Mouse (Mus musculus) adrenal gland (tissue): Measurements from ENCODE around the gene Ackr3.

ENCODE experiments used
- intact Hi-C: fragments of 180-260 bp; cut with DNase I; formaldehyde crosslinking; loops from one replicate; pipeline ENCODE4 v1.15.1; 2025

The Ackr3 gene

DNA sequence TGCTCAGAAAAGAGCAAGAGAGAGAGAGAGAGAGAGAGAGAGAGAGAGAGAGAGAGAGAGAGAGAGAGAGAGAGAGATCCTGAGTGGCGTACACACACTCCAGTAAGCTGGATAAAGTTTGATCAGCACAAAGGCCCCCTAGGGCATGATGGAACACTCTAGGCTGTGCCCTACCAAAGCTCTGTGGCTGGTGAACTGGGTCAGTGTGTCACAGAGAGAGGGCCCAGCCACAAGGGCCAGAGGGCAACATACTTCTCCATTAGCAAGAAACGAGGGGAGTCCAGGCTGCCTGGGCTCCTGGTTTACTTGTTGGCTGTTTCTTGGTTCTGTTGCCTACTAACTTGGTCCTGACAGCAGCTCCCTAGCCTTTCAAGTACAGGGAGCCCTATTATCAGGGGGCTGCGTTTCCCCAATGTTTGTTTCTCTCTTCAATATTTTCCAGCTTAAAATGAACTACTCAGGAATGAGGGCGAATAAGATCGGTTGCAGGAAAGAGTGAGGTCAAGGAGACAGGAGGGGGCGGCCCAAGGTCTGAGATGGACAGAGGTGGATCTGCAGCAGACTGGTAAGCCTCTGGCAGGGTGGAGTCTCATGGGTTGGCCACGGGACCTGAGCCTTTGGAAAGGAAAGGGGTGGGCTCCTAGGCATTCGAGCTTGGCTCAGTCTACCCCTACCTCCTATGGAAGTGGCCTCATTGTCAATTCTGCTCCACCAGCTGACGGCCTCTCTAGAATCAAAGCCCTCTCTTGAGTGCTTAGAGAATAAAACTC, 45.4 kb downstream of the Ackr3 start:
- intact Hi-C loops = no loop called here

DNA sequence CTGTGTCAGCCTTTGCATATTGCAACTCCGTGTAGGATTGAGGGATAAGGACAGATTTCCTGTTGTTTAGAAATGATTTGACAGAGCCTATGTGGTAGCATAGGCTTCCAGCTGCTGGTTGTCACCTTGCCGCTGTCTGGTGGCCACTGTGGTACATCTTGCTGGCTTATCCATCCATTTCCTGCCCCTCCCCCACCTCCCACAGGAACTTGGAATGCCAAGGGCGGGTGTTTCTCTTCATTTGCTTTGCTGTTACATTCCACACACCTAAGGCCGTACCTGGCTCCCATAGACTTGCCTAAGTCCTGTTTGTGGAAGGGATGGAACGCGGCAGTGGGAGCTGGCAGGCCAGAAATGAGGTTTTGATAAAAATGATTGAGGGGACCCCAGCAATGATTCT, 46.6 kb downstream of the Ackr3 start:
- intact Hi-C loops = no loop called here

DNA sequence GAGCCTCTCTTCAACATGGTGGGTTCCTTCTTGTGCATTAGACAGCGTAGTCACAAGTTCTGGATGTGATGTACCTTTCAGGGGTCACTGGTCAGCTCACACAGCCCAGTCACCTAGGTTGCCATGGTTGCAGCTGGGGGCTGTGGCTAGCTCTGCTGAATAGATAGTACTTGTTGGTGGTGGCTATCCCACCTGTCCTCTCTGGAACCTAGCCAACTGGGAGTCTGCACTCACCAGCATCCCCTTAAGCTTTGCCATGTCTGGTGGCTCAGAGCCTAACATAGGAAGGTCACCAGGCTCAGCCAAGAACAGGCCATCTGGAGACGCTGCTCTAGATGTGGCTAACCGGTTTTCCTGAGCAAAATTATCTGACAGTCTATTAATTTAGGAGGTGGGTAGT, 47.4 kb downstream of the Ackr3 start:
- intact Hi-C loops = no loop called here

DNA sequence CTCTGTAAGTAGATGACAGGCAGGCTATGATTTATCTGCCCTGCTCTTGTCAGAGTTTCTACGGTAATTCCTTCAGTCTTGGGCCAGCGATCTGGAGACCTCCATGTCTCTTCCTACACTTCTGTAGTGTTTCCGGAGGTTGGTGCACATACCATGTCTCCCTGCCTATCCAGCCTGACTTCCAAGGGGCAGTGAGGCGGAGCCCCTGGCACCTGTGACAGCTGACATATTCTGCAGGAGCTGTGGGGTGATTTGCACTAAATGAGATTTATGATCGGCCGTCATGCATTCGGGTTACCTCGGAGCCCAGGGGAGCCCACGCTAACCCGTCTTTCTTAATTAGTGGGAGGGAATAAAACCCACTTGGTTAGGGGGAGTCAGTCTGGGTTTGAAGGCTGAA, 49.7 kb downstream of the Ackr3 start:
- intact Hi-C loops = no loop called here

DNA sequence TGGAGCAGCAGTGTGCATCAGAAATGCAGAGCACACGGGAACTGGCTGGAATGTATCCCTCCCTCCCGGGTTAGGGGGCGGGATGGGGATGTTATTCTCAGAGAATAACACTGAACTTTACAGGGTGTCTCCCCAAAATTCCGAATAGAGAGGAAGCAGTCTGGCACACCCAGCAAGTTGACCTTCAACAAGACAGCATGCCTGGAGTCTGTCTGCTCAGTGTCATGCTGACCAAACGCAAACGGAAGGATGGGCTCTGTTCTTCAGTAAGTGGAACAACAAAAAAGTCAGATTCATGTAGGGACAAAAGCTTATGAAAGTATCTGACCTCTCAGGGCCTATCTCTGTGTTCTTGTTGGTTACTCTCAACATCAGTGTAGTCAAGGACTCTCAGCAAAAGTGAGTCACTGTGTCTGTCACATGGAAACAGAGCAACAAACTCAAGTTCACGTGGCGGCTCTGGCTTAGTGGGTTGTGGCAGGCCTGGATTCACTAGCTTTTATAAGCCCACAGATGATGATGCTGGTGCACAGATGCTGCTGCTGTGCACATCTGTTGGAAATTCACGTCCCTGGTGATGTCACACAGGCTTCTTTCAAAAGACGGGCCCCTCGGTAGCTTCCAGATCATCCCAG, 54.6 kb downstream of the Ackr3 start:
- intact Hi-C loops = no loop called here

DNA sequence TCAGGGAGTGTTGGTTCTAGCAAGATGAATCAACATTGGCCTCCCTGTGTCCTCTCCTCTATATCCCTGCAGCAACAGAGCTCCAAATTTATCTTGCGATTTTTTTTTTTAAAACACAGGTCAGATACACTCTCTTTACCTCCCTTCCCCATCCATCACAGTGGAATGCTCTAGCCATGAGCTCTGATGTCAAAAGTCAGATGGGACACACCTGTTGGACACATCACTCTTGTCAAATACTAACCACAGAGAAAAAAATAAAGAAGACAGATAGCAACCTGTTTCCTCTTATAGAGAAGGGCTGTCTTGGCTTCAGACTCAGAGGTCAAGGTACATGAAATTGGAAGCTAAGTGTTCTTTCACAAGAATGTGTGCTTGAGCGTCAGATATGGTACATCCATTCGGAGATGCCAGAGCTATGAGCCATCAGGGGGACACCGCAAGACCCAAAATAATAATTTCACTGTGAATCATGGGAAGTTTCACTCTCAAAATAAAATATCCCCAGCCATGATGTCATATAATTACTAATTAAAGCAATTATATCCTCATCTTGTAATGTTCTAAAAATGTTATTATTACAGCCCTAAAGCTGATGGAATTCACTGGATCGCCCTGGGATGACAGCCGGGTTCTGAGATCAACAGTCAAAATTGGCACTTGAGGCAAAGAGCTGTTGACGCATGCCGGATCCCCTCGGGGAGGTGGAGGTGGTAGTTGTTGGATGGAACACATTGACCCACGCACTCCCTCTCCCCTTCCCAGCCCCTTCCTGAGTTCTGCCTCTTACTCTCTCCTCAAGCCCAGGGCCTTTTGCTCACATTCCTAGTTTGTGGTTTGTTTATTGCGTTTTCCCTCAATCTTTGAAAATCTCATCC, 57.2 kb downstream of the Ackr3 start:
- intact Hi-C loops = no loop called here

DNA sequence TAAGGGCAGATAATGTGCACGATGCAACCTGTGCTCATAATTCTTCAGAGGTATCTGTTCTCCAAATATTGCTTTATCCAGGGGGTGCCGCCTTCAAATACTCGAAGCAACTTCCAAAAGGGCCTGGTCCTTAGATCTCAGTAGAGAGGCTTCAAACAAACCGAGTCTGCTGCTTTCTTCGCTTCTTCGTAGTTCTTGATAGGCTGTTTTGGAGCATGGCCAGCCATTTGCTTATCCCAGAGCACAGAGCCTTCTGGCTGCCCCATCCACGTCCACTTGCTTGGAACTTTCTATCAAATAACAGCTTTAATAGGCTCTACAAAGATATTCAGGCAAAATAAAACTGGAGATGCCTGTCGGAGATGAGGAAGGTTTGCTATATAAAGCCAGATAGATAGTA, 58.6 kb downstream of the Ackr3 start:
- intact Hi-C loops = no loop called here
